Comparison of ENCODE assay signal across 9 mouse cellular contexts in genomic region chr7:127761026-127761425, GRCm38 (mm10). TPM values are rescaled to one million over a fixed set of nuclear protein-coding genes. Genes with fewer than 3 reads are reported as not detected.
DNase-seq lines count a peak whose midpoint lies in the region; ATAC-seq lines count a peak whose summit lies in the region.
"Had no signal": no experiment of that assay in that cellular context is flagged by ENCODE, and none has a peak within 500 bp of the region (broad histone marks: within the 10 kb centered on the region; RNA-seq: fewer than 3 reads in every experiment).

No protein-coding gene starts in this region.

- H3K9me3 ChIP-seq in liver, embryonic 11.5 days (ENCODE audit: control insufficient read depth, low read length) = no peaks in the 10 kb centered on the region

- no peaks in the 10 kb centered on the region; the same call in 1 of the 2 replicates for H3K4me1 ChIP-seq in liver, embryonic 11.5 days (replicated peaks; ENCODE audit: control insufficient read depth, insufficient read depth, low read length)

- H3K9ac ChIP-seq in liver, embryonic 11.5 days (ENCODE audit: low read depth, low read length) = no peak overlapping the region

- DNase-seq in right cerebral cortex, adult 2 months (ENCODE audit: low spot score in 2 of 2) = peak; percentile 62
- DNase-seq in right cerebral cortex, postnatal 25 days = no peak
- DNase-seq in adrenal gland, adult 2 months = peak; percentile 69
- peak; percentile 83 for DNase-seq in embryo, embryonic 10 days (ENCODE audit: low spot score)
- DNase-seq in heart, postnatal 14 days = peak; percentile 82 to 87
- DNase-seq in liver, embryonic 11.5 days (ENCODE audit: low spot score) = no peak
- peak; percentile 85 for DNase-seq in retina, embryonic 14.5 days (ENCODE audit: low spot score)
- no peak for DNase-seq in c-Kit-positive CD71-positive TER-119-positive erythroid progenitor cells, embryonic 14.5 days (ENCODE audit: low spot score)

- no peak overlapping the region for H3K4me3 ChIP-seq in liver, embryonic 11.5 days (ENCODE audit: low read depth, low read length)

- intact Hi-C loops in heart, postnatal 14 days (cut with DNase I) = loop anchor here (1.0 kb wide), 1 partner anchor 86 kb away; no protein-coding TSS in a partner anchor

- peaks cover 27% of the 10 kb centered on the region for H3K36me3 ChIP-seq in liver, embryonic 11.5 days (ENCODE audit: control insufficient read depth, insufficient read depth, low read length)

- H3K27ac ChIP-seq in liver, embryonic 11.5 days (ENCODE audit: low read depth, low read length) = no peak overlapping the region

- ATAC-seq in liver, embryonic 11.5 days (replicated peaks; ENCODE audit: low FRiP score) = 0 out of 2 replicates have a peak, but pooled peaks have one; percentile 45

- H3K27me3 ChIP-seq in liver, embryonic 11.5 days (replicated peaks; ENCODE audit: control insufficient read depth, insufficient read depth, low read length) = no peaks in the 10 kb centered on the region

- WGBS in liver, embryonic 11.5 days = 27% methylated on average over 7 of the region's 7 CpGs

- no peak overlapping the region for H3K4me2 ChIP-seq in liver, embryonic 11.5 days

RNA-seq across cellular contexts. Expression of gene Orai3, which starts 8.6 kb away (rescaled TPM):
- 10 to 100 TPM; 28.3 to 32.8 TPM for total RNA-seq in adrenal gland, adult 2 months (2021)
- polyA plus RNA-seq in adrenal gland, adult 2 months (2012; rRNA removed) = 90.6 and 94.8 TPM in 2 replicates
- total RNA-seq in heart, postnatal 14 days (2021) = 10 to 100 TPM; 16.6 to 17.3 TPM
- polyA plus RNA-seq in liver, embryonic 11.5 days (2014; fragmentation: Nextera tagmentation; extraction: Ambion mirVana) = 22.0 and 23.7 TPM in 2 replicates

RNA-seq across cellular contexts. Expression of gene Setd1a, which starts 15.4 kb away (rescaled TPM):
- 10 to 100 TPM; 36.0 to 42.6 TPM for total RNA-seq in adrenal gland, adult 2 months (2021)
- polyA plus RNA-seq in adrenal gland, adult 2 months (2012; rRNA removed) = 12.6 and 15.9 TPM in 2 replicates
- total RNA-seq in heart, postnatal 14 days (2021) = 10 to 100 TPM; 21.0 to 22.3 TPM
- 24.2 and 26.0 TPM in 2 replicates for polyA plus RNA-seq in liver, embryonic 11.5 days (2014; fragmentation: Nextera tagmentation; extraction: Ambion mirVana)

RNA-seq across cellular contexts. Expression of gene Fbxl19, which starts 16.7 kb away (rescaled TPM):
- 10 to 100 TPM in 1 of 2 experiments, 1 to 10 TPM in 1; 9.5 to 11.6 TPM for total RNA-seq in adrenal gland, adult 2 months (2021)
- 34.5 and 42.6 TPM in 2 replicates for polyA plus RNA-seq in adrenal gland, adult 2 months (2012; rRNA removed)
- 1 to 10 TPM; 4.8 to 5.7 TPM for total RNA-seq in heart, postnatal 14 days (2021)
- polyA plus RNA-seq in liver, embryonic 11.5 days (2014; fragmentation: Nextera tagmentation; extraction: Ambion mirVana) = 3.1 and 3.7 TPM in 2 replicates

RNA-seq across cellular contexts. Expression of gene Gm49388, which starts 24.4 kb away (rescaled TPM):
- total RNA-seq in adrenal gland, adult 2 months (2021) = 1 to 10 TPM; 2.2 to 4.6 TPM
- not detected in 2 replicates for polyA plus RNA-seq in adrenal gland, adult 2 months (2012; rRNA removed)
- 1 to 10 TPM; 2.7 to 3.0 TPM for total RNA-seq in heart, postnatal 14 days (2021)
- polyA plus RNA-seq in liver, embryonic 11.5 days (2014; fragmentation: Nextera tagmentation; extraction: Ambion mirVana) = not detected in 2 replicates

RNA-seq across cellular contexts. Expression of gene Ctf2, which starts 29.1 kb away (rescaled TPM):
- not detected for total RNA-seq in adrenal gland, adult 2 months (2021)
- polyA plus RNA-seq in adrenal gland, adult 2 months (2012; rRNA removed) = not detected in 2 replicates
- not detected for total RNA-seq in heart, postnatal 14 days (2021)
- polyA plus RNA-seq in liver, embryonic 11.5 days (2014; fragmentation: Nextera tagmentation; extraction: Ambion mirVana) = 0.25 and 0.40 TPM in 2 replicates
- total RNA-seq: layer of hippocampus, adult 18-20 months had no signal

Comparison
In these comparisons a context has a peak if more than half of its experiments do, and no peak if none do; other contexts are left out.
1. DNase-seq: peak in right cerebral cortex, adult 2 months (2 of 2), adrenal gland, adult 2 months (single experiment), embryo, embryonic 10 days (single experiment), heart, postnatal 14 days (2 of 2) and retina, embryonic 14.5 days (single experiment); none in right cerebral cortex, postnatal 25 days (single experiment), liver, embryonic 11.5 days (single experiment) and c-Kit-positive CD71-positive TER-119-positive erythroid progenitor cells, embryonic 14.5 days (single experiment).